Mouse (Mus musculus): ENCODE results near the gene Hdhd3.

- TF ChIP-seq POLR2A (IDR thresholded peaks at IDR 0.05; ENCODE audit: low read depth, low read length) (no peak), CTCF (IDR thresholded peaks at IDR 0.05; ENCODE audit: extremely low read depth, insufficient read length, insufficient replicate concordance, low read depth, low read length) (no peak)
Observed at GRCm38 (mm10) chr4:62494230-62494629, 9.0 kb downstream of the Hdhd3 start.

Measured in small intestine, adult 2 months (tissue).